Mouse (Mus musculus) G1E (cell line): ENCODE measurements around the gene Mum1. TPM values are rescaled to one million over a fixed set of nuclear protein-coding genes. Genes with fewer than 3 reads are reported as not detected.

Experiments
- ATAC-seq: 2 replicates; pipeline ENCODE4 v1.8.0; 2016; ENCODE audit warnings: mild to moderate bottlenecking; ENCODE audit not compliant: insufficient number of reproducible peaks, poor library complexity, low FRiP score, severe bottlenecking; ENCODE audit errors: extremely low read depth
- DNase-seq: peaks from one replicate; pipeline ENCODE4 v3.0.0; 2012; ENCODE audit warnings: low spot score
- H3K27me3 ChIP-seq: 2 replicates; pipeline ENCODE4 v1.6.1; 2012; ENCODE audit warnings: mild to moderate bottlenecking, low read length, inconsistent platforms; ENCODE audit not compliant: insufficient read depth
- H3K36me3 ChIP-seq: replicated peaks from 2 replicates; pipeline ENCODE3; 2012; ENCODE audit warnings: mild to moderate bottlenecking, inconsistent platforms
- H3K4me1 ChIP-seq: 2 replicates; pipeline ENCODE4 v1.6.1; 2012; ENCODE audit warnings: low read depth, low read length, inconsistent platforms, mixed read lengths; ENCODE audit not compliant: insufficient read depth
- H3K4me3 ChIP-seq: 2 replicates; pipeline ENCODE4 v1.5.1; 2012; ENCODE audit warnings: low read depth, mild to moderate bottlenecking, inconsistent platforms, low read length, moderate library complexity, mixed read lengths
- H3K9me3 ChIP-seq: replicated peaks from 2 replicates; pipeline ENCODE4 v1.6.1; 2012; ENCODE audit warnings: inconsistent platforms
- CTCF ChIP-seq: IDR thresholded peaks from 2 replicates; pipeline ENCODE4 v1.5.1; 2012; ENCODE audit warnings: low read depth, low read length, inconsistent platforms, mixed read lengths
- GATA1 ChIP-seq: IDR thresholded peaks from 2 replicates; pipeline ENCODE4 v1.6.1; 2012; ENCODE audit warnings: borderline replicate concordance, low read length, inconsistent platforms, mixed read lengths
- GATA2 ChIP-seq: IDR thresholded peaks from 2 replicates; pipeline ENCODE4 v1.6.1; 2012; ENCODE audit warnings: low read depth, low read length, inconsistent platforms, borderline replicate concordance
- POLR2AphosphoS5 ChIP-seq: IDR thresholded peaks from 2 replicates; pipeline ENCODE4 v1.6.1; 2012; ENCODE audit warnings: low read depth, low read length, inconsistent platforms; ENCODE audit not compliant: insufficient replicate concordance
- TAL1 ChIP-seq: conservative IDR thresholded peaks from 2 replicates; pipeline ENCODE4 v1.6.1; 2012; ENCODE audit warnings: low read depth, low read length, inconsistent platforms, mixed read lengths
- polyA plus RNA-seq: library from polyadenylated mRNA; stranded (reverse); fragments of >175 nt; gene quantifications from 2 replicates; pipeline ENCODE4 v1.2.3, GENCODE M21; 2012
- total RNA-seq, 2 experiments: library from RNA; stranded (forward) in 1 of 2; stranded (reverse) in 1 of 2; fragments of 200-1000 nt in 1 of 2; fragments of >200 nt in 1 of 2; fragmentation: Nextera tagmentation in 1 of 2; gene quantifications; 2 replicates each; pipeline ENCODE4 v1.2.3; 2014 to 2017

The Mum1 gene
- total and polyA plus RNA-seq, 3 experiments, result 16.9 to 56.1 (median 36.2) TPM

DNA sequence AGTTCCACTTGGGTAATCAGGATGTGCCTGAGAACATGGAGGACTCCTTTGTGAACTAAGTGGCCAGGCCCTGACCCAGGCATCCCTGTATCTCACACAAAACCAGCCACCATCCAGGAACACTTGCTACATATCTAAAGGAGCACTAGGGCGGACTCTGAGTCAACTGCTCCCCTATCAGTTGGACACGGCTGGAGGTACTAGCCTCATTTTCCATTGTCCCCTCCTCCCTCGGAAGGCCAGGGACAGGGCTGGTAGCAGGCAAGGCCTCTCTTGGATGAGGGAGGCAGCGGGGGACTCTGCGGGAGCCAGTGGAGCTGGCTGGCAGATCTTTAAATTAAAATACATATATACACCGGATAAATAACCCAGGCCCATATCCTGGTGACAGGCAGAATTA is 32.3 kb upstream of the Mum1 start:
- H3K36me3 ChIP-seq, result no peaks in the 10 kb centered on the region
- DNase-seq (no peak), ATAC-seq (no peak)
- no peak overlapping the region for H3K4me3 ChIP-seq
- no peaks in the 10 kb centered on the region for H3K9me3 ChIP-seq
- H3K4me1 ChIP-seq, result no peaks in the 10 kb centered on the region; the same call in 1 of the 2 replicates
- H3K27me3 ChIP-seq, result peaks cover 65% of the 10 kb centered on the region
- TF ChIP-seq TAL1, result no peak
- TF ChIP-seq GATA2, result no peak
- TF ChIP-seq GATA1, result no peak
- no peak for TF ChIP-seq POLR2AphosphoS5
- no peak for TF ChIP-seq CTCF

DNA sequence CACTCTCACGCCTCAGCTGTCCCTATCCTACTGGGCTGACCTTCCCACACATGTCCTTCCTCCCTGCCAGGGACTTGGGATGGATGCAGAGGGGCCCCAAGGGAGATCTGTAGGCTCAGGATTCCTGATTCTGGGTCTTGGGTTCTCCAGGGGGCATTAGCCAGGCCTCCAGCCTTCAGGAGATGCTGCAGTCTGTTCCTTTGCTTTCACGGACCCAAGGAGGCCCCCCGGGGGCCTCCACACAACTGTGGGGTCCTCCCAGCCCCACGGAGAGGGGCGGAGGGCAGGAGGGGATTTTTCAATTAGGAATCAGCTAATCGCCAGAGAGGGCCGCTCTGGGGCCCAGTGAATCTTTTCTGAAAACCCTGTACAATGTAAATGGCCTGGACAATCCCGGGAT is 31.8 kb upstream of the Mum1 start:
- no peaks in the 10 kb centered on the region for H3K36me3 ChIP-seq
- H3K27me3 ChIP-seq, result peaks cover 63% of the 10 kb centered on the region
- TF ChIP-seq GATA1, result no peak
- TF ChIP-seq TAL1, result no peak
- no peak for TF ChIP-seq GATA2
- no peak for TF ChIP-seq POLR2AphosphoS5
- no peak for TF ChIP-seq CTCF
- no peak overlapping the region for H3K4me3 ChIP-seq
- ATAC-seq (no peak), DNase-seq (no peak)
- no peaks in the 10 kb centered on the region for H3K9me3 ChIP-seq
- no peaks in the 10 kb centered on the region; the same call in 1 of the 2 replicates for H3K4me1 ChIP-seq

DNA sequence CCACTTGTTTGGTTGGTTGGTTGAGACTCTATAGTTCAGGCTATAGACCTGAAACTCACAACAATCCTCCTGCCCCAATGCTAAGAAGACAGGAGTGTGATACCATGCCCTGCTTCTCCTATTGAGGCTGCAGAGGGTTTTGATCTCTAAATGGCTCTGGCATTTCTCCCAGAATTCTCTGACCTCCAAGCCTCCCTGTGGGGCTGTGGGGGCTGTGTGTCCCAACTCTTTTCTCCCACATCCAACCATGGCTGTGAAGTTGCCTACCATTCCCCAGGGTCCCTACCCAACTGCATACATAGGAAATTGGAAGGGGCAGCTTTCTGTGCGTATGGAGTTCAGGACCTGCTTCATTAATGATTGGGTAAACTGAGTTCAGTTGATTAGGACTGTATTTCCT is 30.1 kb upstream of the Mum1 start:
- no peaks in the 10 kb centered on the region; the same call in 1 of the 2 replicates for H3K4me1 ChIP-seq
- no peak overlapping the region for H3K4me3 ChIP-seq
- TF ChIP-seq POLR2AphosphoS5 (no peak), GATA2 (no peak), GATA1 (no peak), TAL1 (no peak), CTCF (no peak)
- H3K27me3 ChIP-seq, result peaks cover 58% of the 10 kb centered on the region
- ATAC-seq, result no peak
- H3K36me3 ChIP-seq, result no peaks in the 10 kb centered on the region
- no peak for DNase-seq
- H3K9me3 ChIP-seq, result no peaks in the 10 kb centered on the region

DNA sequence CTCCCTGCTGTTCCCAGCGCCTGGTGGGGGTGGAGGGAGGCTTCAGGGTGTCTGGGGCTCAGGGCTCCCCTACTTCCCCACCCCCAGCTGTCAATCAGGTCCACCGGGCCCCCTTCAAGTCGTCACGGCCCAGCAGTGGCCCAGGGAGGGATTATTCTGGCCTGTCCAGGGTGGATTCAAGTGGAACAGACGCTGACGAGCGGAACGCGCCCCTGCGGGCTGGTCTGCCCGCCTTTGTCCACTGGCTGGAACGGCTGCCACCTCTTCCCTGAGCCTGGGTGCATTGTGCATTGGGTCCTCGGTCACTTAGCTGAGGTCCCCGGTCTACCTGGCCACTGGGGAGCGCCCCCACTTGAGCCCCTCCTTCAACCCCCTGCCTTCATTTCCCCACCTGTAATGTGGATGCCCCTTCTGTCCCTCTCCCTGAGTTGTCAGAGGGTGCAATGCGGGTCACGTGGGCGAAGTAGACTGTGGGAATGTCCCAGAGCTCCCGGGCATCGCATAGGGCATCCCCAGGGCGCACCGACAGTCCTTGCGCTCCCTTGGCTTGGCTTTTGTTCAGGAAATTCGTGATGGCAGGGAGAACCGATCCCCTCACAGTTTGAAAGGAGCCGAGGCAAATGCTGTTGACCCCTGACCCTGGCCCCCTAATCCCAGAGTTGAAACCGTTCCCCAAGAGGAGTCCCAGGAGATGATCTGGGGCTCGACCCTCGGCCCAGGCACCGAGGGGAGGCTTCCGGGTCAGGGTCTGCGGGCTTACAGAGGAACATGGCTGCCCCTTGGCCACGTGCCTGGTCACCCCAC is 29.3 kb upstream of the Mum1 start:
- no peak for ATAC-seq
- DNase-seq, result no peak
- no peak overlapping the region for H3K4me3 ChIP-seq
- peaks cover 57% of the 10 kb centered on the region for H3K27me3 ChIP-seq
- TF ChIP-seq CTCF, result no peak
- TF ChIP-seq GATA1, result no peak
- TF ChIP-seq TAL1, result no peak
- no peak for TF ChIP-seq POLR2AphosphoS5
- no peak for TF ChIP-seq GATA2
- no peaks in the 10 kb centered on the region; the same call in 1 of the 2 replicates for H3K4me1 ChIP-seq
- no peaks in the 10 kb centered on the region for H3K36me3 ChIP-seq
- H3K9me3 ChIP-seq, result no peaks in the 10 kb centered on the region

DNA sequence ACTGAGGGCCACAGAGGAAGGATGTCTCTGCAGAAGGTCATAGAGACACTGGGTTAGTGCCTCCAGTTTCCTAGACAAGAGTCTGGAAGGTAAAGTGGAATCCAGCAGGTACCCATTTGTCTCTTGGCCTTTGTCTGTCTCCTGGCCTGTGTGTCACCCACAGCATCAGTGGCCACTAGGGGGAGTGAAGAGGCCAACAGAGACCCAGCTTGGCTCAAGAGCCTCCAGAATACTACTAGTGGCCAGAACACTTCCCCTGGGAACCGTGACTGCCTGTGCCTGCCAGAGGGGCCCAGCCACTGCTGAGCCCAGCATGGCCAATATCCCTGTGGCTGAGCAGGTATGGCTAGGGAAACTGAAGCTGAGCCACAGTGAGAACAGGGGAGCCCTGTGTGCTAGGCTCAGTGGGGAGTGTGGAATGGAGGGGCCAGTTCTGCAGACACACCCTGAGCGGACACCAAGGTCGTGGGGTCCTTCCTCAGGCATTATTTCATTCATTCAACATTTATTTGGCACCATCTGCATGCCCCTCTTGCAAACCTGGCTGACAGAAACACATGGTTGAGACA is 26.7 kb upstream of the Mum1 start:
- H3K4me3 ChIP-seq, result no peak overlapping the region
- TF ChIP-seq TAL1 (no peak), CTCF (peak; percentile 93), POLR2AphosphoS5 (no peak), GATA2 (no peak), GATA1 (no peak)
- peaks cover 48% of the 10 kb centered on the region for H3K27me3 ChIP-seq
- ATAC-seq (0 out of 2 replicates have a peak, but pooled peaks have one; percentile 49), DNase-seq (peak; percentile 66)
- no peaks in the 10 kb centered on the region for H3K9me3 ChIP-seq
- H3K36me3 ChIP-seq, result no peaks in the 10 kb centered on the region
- no peaks in the 10 kb centered on the region for H3K4me1 ChIP-seq

DNA sequence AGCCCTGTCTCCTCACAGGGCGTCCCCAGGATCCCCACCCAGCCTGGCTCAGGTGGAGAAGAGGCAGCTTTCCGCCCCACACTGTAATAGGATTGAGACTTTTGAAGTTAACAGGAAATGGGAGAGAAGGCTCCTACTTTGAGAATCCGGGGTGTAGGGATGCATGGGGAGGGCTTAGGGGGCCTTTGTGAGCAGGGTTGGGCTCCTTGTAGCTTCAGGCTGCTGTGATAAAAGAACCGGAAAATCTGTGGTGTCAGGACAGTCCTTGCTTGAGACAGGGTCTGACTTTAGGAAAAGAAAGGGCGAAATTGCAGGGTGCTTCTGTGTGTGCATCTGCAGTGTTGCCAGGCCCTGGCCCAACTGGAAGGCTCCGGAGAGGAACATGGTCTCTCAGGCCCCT is 25.7 kb upstream of the Mum1 start:
- no peak for TF ChIP-seq GATA2
- TF ChIP-seq POLR2AphosphoS5, result no peak
- TF ChIP-seq GATA1, result no peak
- no peaks in the 10 kb centered on the region for H3K4me1 ChIP-seq
- DNase-seq (no peak), ATAC-seq (no peak)
- no peaks in the 10 kb centered on the region for H3K36me3 ChIP-seq
- H3K4me3 ChIP-seq, result no peak overlapping the region
- peaks cover 54% of the 10 kb centered on the region for H3K27me3 ChIP-seq
- no peaks in the 10 kb centered on the region for H3K9me3 ChIP-seq
